Mouse (Mus musculus) cortical plate, adult 2 months (tissue): ENCODE data around the gene Prok1. TPM values are rescaled to one million over a fixed set of nuclear protein-coding genes. Genes with fewer than 3 reads are reported as not detected.
A peak's percentile ranks its signal among the peaks of the same experiment; 100 is the strongest.

Source experiments
- H3K27ac ChIP-seq: fragments of 200-500 bp; 2 replicates; pipeline ENCODE4 v1.5.1; 2012; ENCODE audit warnings: low read length, control low read depth, inconsistent platforms; ENCODE audit not compliant: insufficient read depth
- H3K4me1 ChIP-seq: fragments of 200-500 bp; 2 replicates; pipeline ENCODE4 v1.6.1; 2011; ENCODE audit warnings: low read length; ENCODE audit not compliant: control insufficient read depth, insufficient read depth
- H3K4me3 ChIP-seq: fragments of 200-500 bp; 2 replicates; pipeline ENCODE4 v1.5.1; 2011; ENCODE audit warnings: mild to moderate bottlenecking, low read length, control low read depth; ENCODE audit not compliant: insufficient read depth
- CTCF ChIP-seq: fragments of 200-500 bp; IDR thresholded peaks from 2 replicates; pipeline ENCODE4 v1.5.1; 2011; ENCODE audit warnings: mild to moderate bottlenecking, control low read depth, low read length; ENCODE audit not compliant: insufficient read depth; ENCODE audit errors: extremely low read depth
- POLR2A ChIP-seq: fragments of 200-500 bp; IDR thresholded peaks from 2 replicates; pipeline ENCODE4 v1.6.1; 2011; ENCODE audit warnings: mild to moderate bottlenecking, low read length, control low read depth; ENCODE audit not compliant: insufficient read depth; ENCODE audit errors: extremely low read depth
- polyA plus RNA-seq: library from polyadenylated mRNA; depleted of rRNA; stranded (reverse); fragments of >200 nt; gene quantifications from 2 replicates; pipeline ENCODE4 v1.2.3, GENCODE M21; 2012

Gene Prok1
- polyA plus RNA-seq, 1 experiment, result 0.10 TPM

DNA sequence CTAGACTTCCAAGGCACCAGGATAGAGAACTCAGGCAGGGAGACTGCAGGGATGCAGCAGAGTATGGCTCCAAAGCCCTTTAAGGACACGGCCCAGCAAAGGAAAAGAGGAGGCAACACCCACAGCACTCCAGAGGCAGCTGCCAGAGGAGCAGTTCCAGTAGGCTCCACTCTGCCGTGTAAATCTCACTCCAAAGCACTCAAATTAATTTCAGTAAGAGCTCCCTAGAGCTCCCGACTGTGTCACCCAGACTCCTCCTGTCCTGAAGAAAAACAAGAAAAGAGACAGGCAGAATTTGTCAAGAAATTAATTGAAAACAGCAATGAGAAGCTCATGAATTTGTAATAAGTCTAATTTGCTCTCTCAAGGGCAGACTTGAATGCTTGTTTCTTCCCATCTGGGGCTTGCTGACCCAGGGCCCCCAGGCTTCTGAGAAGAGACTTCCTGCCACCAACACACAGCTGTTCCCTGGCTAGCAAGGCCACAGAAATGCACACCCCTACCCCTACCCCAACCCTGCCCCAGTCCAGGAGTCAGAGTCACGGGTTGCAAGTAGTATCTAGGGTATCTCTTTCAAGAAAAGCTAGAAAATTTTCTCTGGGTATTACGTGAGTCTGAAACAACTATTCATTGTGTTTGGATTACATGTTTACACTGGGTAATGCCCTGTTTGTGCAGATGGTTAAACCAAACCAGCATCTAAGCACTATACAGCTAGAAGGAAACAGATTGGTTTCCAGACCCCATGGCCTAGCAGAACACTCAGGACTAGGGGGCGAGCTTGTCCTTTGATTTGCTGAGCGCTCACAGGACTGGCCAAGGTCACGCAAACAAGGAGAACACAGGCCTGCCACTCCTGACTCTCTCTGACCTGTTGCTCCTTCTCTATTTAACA is 21.7 kb upstream of the Prok1 start:
- Histone ChIP-seq H3K4me1 (peaks cover 3% of the 10 kb centered on the region), H3K4me3 (no peak overlapping the region), H3K27ac (peak overlapping the region; percentile 87)
- no peak for TF ChIP-seq CTCF
- no peak for TF ChIP-seq POLR2A

DNA sequence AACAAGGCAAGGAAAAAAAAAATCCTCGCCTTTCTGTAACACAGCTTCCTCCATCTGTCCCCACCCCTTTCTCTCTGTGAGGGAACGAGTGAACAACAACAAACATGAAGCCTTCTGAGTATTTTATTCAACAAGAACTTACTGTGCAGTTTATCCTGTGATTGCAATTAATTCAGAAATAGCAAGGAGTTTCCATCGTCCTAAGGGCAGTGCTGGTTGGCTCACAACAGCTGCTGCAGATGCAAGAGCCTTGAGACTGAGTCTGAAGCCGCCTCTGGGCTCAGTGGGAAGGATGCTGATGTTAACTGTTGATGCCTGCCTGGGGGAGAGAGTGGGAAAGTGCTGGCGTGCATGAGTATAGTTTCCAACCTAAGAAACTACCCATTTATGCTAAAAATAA is 18.4 kb upstream of the Prok1 start:
- no peak for TF ChIP-seq CTCF
- no peak for TF ChIP-seq POLR2A
- no peak overlapping the region for H3K27ac ChIP-seq
- H3K4me3 ChIP-seq, result no peak overlapping the region
- peaks cover 3% of the 10 kb centered on the region for H3K4me1 ChIP-seq

- TF ChIP-seq CTCF, result no peak
- TF ChIP-seq POLR2A, result no peak
- no peak overlapping the region for H3K27ac ChIP-seq
- peaks cover 3% of the 10 kb centered on the region for H3K4me1 ChIP-seq
- no peak overlapping the region for H3K4me3 ChIP-seq
These were observed 17.2 kb upstream of the Prok1 start for GRCm38 (mm10) chr3:107256724-107257123.

- peaks cover 3% of the 10 kb centered on the region for H3K4me1 ChIP-seq
- TF ChIP-seq POLR2A (no peak), CTCF (no peak)
These were observed 16.5 kb upstream of the Prok1 start for GRCm38 (mm10) chr3:107255992-107256391.

GRCm38 (mm10) chr3:107253925-107254324 is 14.4 kb upstream of the Prok1 start:
- no peak overlapping the region for H3K27ac ChIP-seq
- no peaks in the 10 kb centered on the region; the same call in 1 of the 2 replicates for H3K4me1 ChIP-seq
- H3K4me3 ChIP-seq, result no peak overlapping the region
- TF ChIP-seq CTCF (no peak), POLR2A (no peak)

More at GRCm38 (mm10) chr3:107255992-107256391, 16.5 kb upstream of the Prok1 start:
- Histone ChIP-seq H3K4me3 (no peak overlapping the region), H3K27ac (no peak overlapping the region)

GRCm38 (mm10) chr3:107252035-107252434 is 12.5 kb upstream of the Prok1 start:
- H3K4me1 ChIP-seq, result no peaks in the 10 kb centered on the region
- TF ChIP-seq POLR2A (no peak), CTCF (no peak)
- no peak overlapping the region for H3K4me3 ChIP-seq
- H3K27ac ChIP-seq, result no peak overlapping the region

DNA sequence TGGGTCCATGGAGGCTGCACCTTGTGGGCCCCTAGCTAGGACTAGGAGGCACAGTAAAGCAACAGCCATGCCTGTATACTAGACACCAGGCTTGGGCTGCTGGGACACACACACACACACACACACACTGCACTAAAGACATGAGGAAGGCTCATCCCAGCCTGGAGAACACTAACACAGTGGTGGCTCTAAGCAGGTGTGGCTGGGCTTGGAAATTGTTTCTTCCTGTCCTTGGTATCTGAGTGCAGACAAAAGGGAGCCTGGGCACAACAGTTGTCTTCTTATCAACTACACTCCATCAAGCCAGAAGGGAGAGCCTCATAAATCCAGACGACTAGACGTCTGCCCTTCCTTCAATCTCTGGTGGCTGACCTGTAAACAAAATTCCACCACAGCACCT is 10.8 kb upstream of the Prok1 start:
- TF ChIP-seq POLR2A, result no peak
- no peak for TF ChIP-seq CTCF
- no peak overlapping the region for H3K4me3 ChIP-seq
- H3K4me1 ChIP-seq, result no peaks in the 10 kb centered on the region
- H3K27ac ChIP-seq, result no peak overlapping the region

DNA sequence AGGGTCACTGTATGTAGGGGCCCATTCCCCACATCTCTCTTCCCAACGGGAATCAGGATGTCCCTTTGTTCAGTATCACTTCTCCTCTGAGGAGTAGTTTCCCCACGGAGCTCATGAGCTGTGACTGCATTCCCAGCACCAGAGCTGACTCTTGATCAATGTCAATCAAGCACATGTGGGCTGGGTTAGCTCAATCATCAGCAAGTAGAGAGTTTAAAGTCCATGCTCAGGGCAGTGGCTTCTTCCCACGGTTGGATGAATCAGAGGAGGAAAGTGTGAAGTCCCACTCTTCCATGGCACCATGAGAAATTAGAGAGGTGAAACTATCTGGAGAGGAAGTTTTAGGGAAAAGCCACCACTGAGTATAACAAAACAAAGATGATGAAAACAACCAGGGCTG is 9.5 kb upstream of the Prok1 start:
- no peak overlapping the region for H3K27ac ChIP-seq
- no peak overlapping the region for H3K4me3 ChIP-seq
- TF ChIP-seq CTCF (no peak), POLR2A (no peak)
- H3K4me1 ChIP-seq, result no peaks in the 10 kb centered on the region

GRCm38 (mm10) chr3:107246876-107247275 is 7.4 kb upstream of the Prok1 start:
- no peak for TF ChIP-seq CTCF
- TF ChIP-seq POLR2A, result no peak
- no peak overlapping the region for H3K27ac ChIP-seq
- H3K4me3 ChIP-seq, result no peak overlapping the region
- H3K4me1 ChIP-seq, result no peaks in the 10 kb centered on the region
